Mouse (Mus musculus) activated CD4-positive, CD25-positive, alpha-beta regulatory T cell (primary cell): ENCODE results near the gene Myzap. TPM values are rescaled to one million over a fixed set of nuclear protein-coding genes. Genes with fewer than 3 reads are reported as not detected.

ENCODE experiments used
- polyA plus RNA-seq, 2 experiments: library from polyadenylated mRNA; unstranded; fragments of 100-300 nt; shearing (Covaris generic); gene quantifications; one replicate each; pipeline ENCODE4 v1.2.1; 2017

The Myzap gene
- under 1 TPM in 1 of 2 experiments, not detected in 1; 0.45 TPM for polyA plus RNA-seq

DNA sequence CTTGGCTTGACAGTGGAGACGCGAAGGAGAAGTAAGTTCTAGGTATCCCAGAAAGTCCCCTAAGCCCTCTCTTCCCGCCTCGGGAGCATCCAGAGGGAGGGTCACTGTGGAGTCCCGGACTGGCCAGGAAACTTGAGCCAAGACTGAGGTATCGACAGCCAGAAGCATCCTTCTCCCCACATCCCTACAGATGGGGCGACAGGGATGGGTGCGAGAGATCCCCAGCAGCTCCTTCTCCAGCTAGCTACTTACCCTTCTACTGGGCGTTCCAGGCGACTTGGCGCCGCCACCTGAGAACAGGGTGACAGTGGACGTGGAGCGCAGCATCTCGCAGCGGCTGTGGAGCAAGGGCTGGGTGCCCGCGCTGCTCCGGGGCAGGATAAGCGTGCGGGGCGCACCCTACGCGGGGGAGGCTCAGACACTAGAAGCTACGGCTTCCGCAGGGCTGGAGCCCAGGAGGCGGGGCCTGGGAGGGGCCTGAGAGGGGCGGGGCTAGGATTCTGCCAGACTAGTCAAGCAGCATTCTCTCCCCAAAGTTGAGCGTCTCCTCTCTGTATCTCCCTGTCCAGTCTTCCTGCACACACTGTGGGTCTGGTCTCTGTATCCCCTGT, at the start of gene Myzap:
Myzap (minus strand) TSS at position 423 of the 611 bp plus-strand sequence.

GRCm38 (mm10) chr9:71485475-71486094, 106.6 kb downstream of the Myzap start, which contains the start of gene Polr2m:
Polr2m (minus strand) TSS chr9:71485935.

Other genes with a start within 250 kb of the Myzap start
- gene Polr2m, start 106.4 kb downstream of the Myzap start, polyA plus RNA-seq, result 100 to 1,000 TPM; 193 to 194 TPM
- under 1 TPM in 1 of 2 experiments, not detected in 1; 0.29 TPM for gene Cgnl1, start 179.2 kb upstream of the Myzap start, polyA plus RNA-seq